ENCODE assay signal across 11 mouse cellular contexts in genomic region chr11:74610068-74610467, GRCm38 (mm10). TPM values are rescaled to one million over a fixed set of nuclear protein-coding genes. Genes with fewer than 3 reads are reported as not detected.
DNase-seq lines count a peak whose midpoint lies in the region; ATAC-seq and TF ChIP-seq lines count a peak whose summit lies in the region.
"Had no signal": no experiment of that assay in that cellular context is flagged by ENCODE, and none has a peak within 500 bp of the region (broad histone marks: within the 10 kb centered on the region; RNA-seq: fewer than 3 reads in every experiment).

No protein-coding gene starts in this region.

- H3K27me3 ChIP-seq in heart, embryonic 13.5 days (replicated peaks): peaks cover 72% of the 10 kb centered on the region
- H3K27me3 ChIP-seq in heart, adult 2 months (ENCODE audit: control insufficient read depth, insufficient read depth, low read length): peaks cover 10% of the 10 kb centered on the region
- H3K27me3 ChIP-seq in ES-Bruce4 (ENCODE audit: control insufficient read depth, insufficient read depth, low read length, poor library complexity, severe bottlenecking): no peaks in the 10 kb centered on the region
- peaks cover 55% of the 10 kb centered on the region for H3K27me3 ChIP-seq in embryonic facial prominence, embryonic 15.5 days
- peaks cover 58% of the 10 kb centered on the region for H3K27me3 ChIP-seq in midbrain, embryonic 10.5 days (ENCODE audit: low read depth, poor library complexity, severe bottlenecking)

- H3K27ac ChIP-seq in heart, embryonic 13.5 days (replicated peaks): no peak overlapping the region
- no peak overlapping the region for H3K27ac ChIP-seq in heart, adult 2 months
- peak overlapping the region; percentile 92 for H3K27ac ChIP-seq in ES-Bruce4 (ENCODE audit: insufficient read depth, low read length)
- no peak overlapping the region for H3K27ac ChIP-seq in embryonic facial prominence, embryonic 15.5 days (replicated peaks)
- H3K27ac ChIP-seq in midbrain, embryonic 10.5 days (replicated peaks): no peak overlapping the region
- H3K27ac ChIP-seq: liver, embryonic 14.5 days had no signal

- DNase-seq in heart, adult 2 months: no peak
- no peak for DNase-seq in midbrain, embryonic 10.5 days (ENCODE audit: low spot score)
- no peak for DNase-seq in embryo, embryonic 9.5 days (ENCODE audit: extremely low spot score)
- DNase-seq in cerebellum, postnatal 36 days: no peak
- no peak for DNase-seq in adrenal gland, adult 2 months
- DNase-seq: gastrocnemius, postnatal 25 days; thymus, adult 2 months had no signal

- no peak for TF ChIP-seq EP300 in heart, adult 2 months (IDR thresholded peaks at IDR 0.05; ENCODE audit: insufficient read depth, low read depth, low read length)
- TF ChIP-seq EP300 in ES-Bruce4 (IDR thresholded peaks at IDR 0.05; ENCODE audit: insufficient read depth, low read depth, low read length): peak; percentile 72

- peak overlapping the region; percentile 71 for H3K4me2 ChIP-seq in heart, embryonic 13.5 days
- no peak overlapping the region for H3K4me2 ChIP-seq in embryonic facial prominence, embryonic 15.5 days (replicated peaks)

- no peak for TF ChIP-seq CTCF in heart, adult 2 months (IDR thresholded peaks at IDR 0.05)
- no peak for TF ChIP-seq CTCF in ES-Bruce4 (IDR thresholded peaks at IDR 0.05; ENCODE audit: low read depth, low read length)

- WGBS in heart, embryonic 13.5 days: 20% methylated on average over 5 of the region's 5 CpGs
- 37% methylated on average over 5 of the region's 5 CpGs for WGBS in heart, adult 2 months
- 18% methylated on average over 5 of the region's 5 CpGs for WGBS in embryonic facial prominence, embryonic 15.5 days
- WGBS in midbrain, embryonic 10.5 days: 25% methylated on average over 5 of the region's 5 CpGs

- H3K36me3 ChIP-seq in heart, embryonic 13.5 days: no peaks in the 10 kb centered on the region
- H3K36me3 ChIP-seq in heart, adult 2 months (ENCODE audit: control insufficient read depth, insufficient read depth, low read length): no peaks in the 10 kb centered on the region
- no peaks in the 10 kb centered on the region for H3K36me3 ChIP-seq in ES-Bruce4 (ENCODE audit: control insufficient read depth, insufficient read depth, low read length, poor library complexity, severe bottlenecking)
- no peaks in the 10 kb centered on the region for H3K36me3 ChIP-seq in embryonic facial prominence, embryonic 15.5 days
- no peaks in the 10 kb centered on the region for H3K36me3 ChIP-seq in midbrain, embryonic 10.5 days

- peak overlapping the region; percentile 52 for H3K4me3 ChIP-seq in heart, embryonic 13.5 days
- H3K4me3 ChIP-seq in heart, adult 2 months: no peak overlapping the region
- peak overlapping the region; percentile 76 for H3K4me3 ChIP-seq in ES-Bruce4 (ENCODE audit: low read depth, low read length)
- 0 out of 2 replicates have a peak overlapping the region, but pooled peaks have one; percentile 34 for H3K4me3 ChIP-seq in embryonic facial prominence, embryonic 15.5 days (replicated peaks)
- peak overlapping the region; percentile 62 for H3K4me3 ChIP-seq in midbrain, embryonic 10.5 days

- no peak for TF ChIP-seq POLR2A in heart, adult 2 months (IDR thresholded peaks at IDR 0.05; ENCODE audit: insufficient read depth, low read depth, low read length)
- peak; percentile 38 for TF ChIP-seq POLR2A in ES-Bruce4 (IDR thresholded peaks at IDR 0.05; ENCODE audit: insufficient read depth, low read length)

- intact Hi-C loops in heart, adult 2 months (cut with DNase I): no loop called here

- no peaks in the 10 kb centered on the region for H3K79me2 ChIP-seq in heart, adult 2 months (replicated peaks; ENCODE audit: control insufficient read depth, insufficient read depth, low read length)

- no peaks in the 10 kb centered on the region for H3K9me3 ChIP-seq in heart, embryonic 13.5 days
- H3K9me3 ChIP-seq in ES-Bruce4 (replicated peaks; ENCODE audit: control insufficient read depth, insufficient read depth, low read length, poor library complexity, severe bottlenecking): no peaks in the 10 kb centered on the region
- no peaks in the 10 kb centered on the region for H3K9me3 ChIP-seq in embryonic facial prominence, embryonic 15.5 days (replicated peaks)
- no peaks in the 10 kb centered on the region for H3K9me3 ChIP-seq in midbrain, embryonic 10.5 days (replicated peaks)

- no peak overlapping the region for H3K9ac ChIP-seq in heart, embryonic 13.5 days
- no peak overlapping the region for H3K9ac ChIP-seq in heart, adult 2 months (ENCODE audit: low read depth, low read length)
- peak overlapping the region; percentile 94 for H3K9ac ChIP-seq in ES-Bruce4 (ENCODE audit: low read depth, poor library complexity, severe bottlenecking)
- no peak overlapping the region for H3K9ac ChIP-seq in embryonic facial prominence, embryonic 15.5 days
- H3K9ac ChIP-seq: liver, embryonic 14.5 days had no signal

- ATAC-seq in heart, embryonic 13.5 days (ENCODE audit: extremely low read depth, insufficient number of reproducible peaks, low FRiP score, low TSS enrichment): no peak
- ATAC-seq in embryonic facial prominence, embryonic 15.5 days (ENCODE audit: insufficient number of reproducible peaks, low FRiP score, low TSS enrichment, low read depth): no peak

- H3K4me1 ChIP-seq in heart, embryonic 13.5 days: peaks cover 14% of the 10 kb centered on the region
- H3K4me1 ChIP-seq in heart, adult 2 months (ENCODE audit: control insufficient read depth, insufficient read depth, low read length): peaks cover 1% of the 10 kb centered on the region; the same call in 1 of the 2 replicates
- peaks cover 2% of the 10 kb centered on the region for H3K4me1 ChIP-seq in ES-Bruce4 (ENCODE audit: control insufficient read depth, insufficient read depth, low read length)
- H3K4me1 ChIP-seq in embryonic facial prominence, embryonic 15.5 days: peaks cover 8% of the 10 kb centered on the region
- H3K4me1 ChIP-seq in midbrain, embryonic 10.5 days: peaks cover 13% of the 10 kb centered on the region

RNA-seq across cellular contexts. Expression of gene Rap1gap2, which starts 0.6 kb away (rescaled TPM):
- polyA plus RNA-seq in heart, embryonic 13.5 days (2015; fragmentation: Nextera tagmentation; extraction: Ambion mirVana): 3.1 and 4.0 TPM in 2 replicates
- 10 to 100 TPM; 82.7 to 88.9 TPM for total RNA-seq in heart, adult 2 months (2021)
- polyA plus RNA-seq in heart, adult 2 months (2012; rRNA removed): 43.9 and 78.5 TPM in 2 replicates
- polyA plus RNA-seq in ES-Bruce4 (2011; ENCODE audit: insufficient read depth, insufficient read length, low read depth, missing spikeins): 4.0 and 5.7 TPM in 2 replicates
- 3.5 and 3.7 TPM in 2 replicates for polyA plus RNA-seq in embryonic facial prominence, embryonic 15.5 days (2015; fragmentation: Nextera tagmentation; extraction: Ambion mirVana)
- 0.88 and 2.1 TPM in 2 replicates for polyA plus RNA-seq in midbrain, embryonic 10.5 days (2016; fragmentation: Nextera tagmentation; extraction: Ambion mirVana)
- total RNA-seq in adrenal gland, adult 2 months (2021): 10 to 100 TPM in 1 of 2 experiments, 1 to 10 TPM in 1; 6.1 to 12.9 TPM
- 4.8 and 5.1 TPM in 2 replicates for polyA plus RNA-seq in adrenal gland, adult 2 months (2012; rRNA removed)

RNA-seq across cellular contexts. Expression of gene Ccdc92b, which starts 9.3 kb away (rescaled TPM):
- polyA plus RNA-seq in heart, embryonic 13.5 days (2015; fragmentation: Nextera tagmentation; extraction: Ambion mirVana): 0.71 and 0.96 TPM in 2 replicates
- under 1 TPM; 0.23 to 0.32 TPM for total RNA-seq in heart, adult 2 months (2021)
- 0.27 and 0.38 TPM in 2 replicates for polyA plus RNA-seq in heart, adult 2 months (2012; rRNA removed)
- polyA plus RNA-seq in ES-Bruce4 (2011; ENCODE audit: insufficient read depth, insufficient read length, low read depth, missing spikeins): 4.8 and 5.3 TPM in 2 replicates
- 0.46 and 0.71 TPM in 2 replicates for polyA plus RNA-seq in embryonic facial prominence, embryonic 15.5 days (2015; fragmentation: Nextera tagmentation; extraction: Ambion mirVana)
- 0.62 and 0.67 TPM in 2 replicates for polyA plus RNA-seq in midbrain, embryonic 10.5 days (2016; fragmentation: Nextera tagmentation; extraction: Ambion mirVana)
- total RNA-seq in adrenal gland, adult 2 months (2021): 1 to 10 TPM; 2.0 to 3.6 TPM
- polyA plus RNA-seq in adrenal gland, adult 2 months (2012; rRNA removed): 2.4 and 4.0 TPM in 2 replicates

RNA-seq across cellular contexts. Expression of gene Cluh, which starts 39.2 kb away (rescaled TPM):
- polyA plus RNA-seq in heart, embryonic 13.5 days (2015; fragmentation: Nextera tagmentation; extraction: Ambion mirVana): 45.9 and 47.2 TPM in 2 replicates
- total RNA-seq in heart, adult 2 months (2021): 100 to 1,000 TPM; 200 to 222 TPM
- polyA plus RNA-seq in heart, adult 2 months (2012; rRNA removed): 133 and 177 TPM in 2 replicates
- 33.3 and 33.4 TPM in 2 replicates for polyA plus RNA-seq in ES-Bruce4 (2011; ENCODE audit: insufficient read depth, insufficient read length, low read depth, missing spikeins)
- polyA plus RNA-seq in embryonic facial prominence, embryonic 15.5 days (2015; fragmentation: Nextera tagmentation; extraction: Ambion mirVana): 26.6 and 27.1 TPM in 2 replicates
- polyA plus RNA-seq in midbrain, embryonic 10.5 days (2016; fragmentation: Nextera tagmentation; extraction: Ambion mirVana): 25.5 and 26.2 TPM in 2 replicates
- total RNA-seq in adrenal gland, adult 2 months (2021): 100 to 1,000 TPM; 190 to 247 TPM
- polyA plus RNA-seq in adrenal gland, adult 2 months (2012; rRNA removed): 134 and 163 TPM in 2 replicates
